In the genomic region with DNA sequence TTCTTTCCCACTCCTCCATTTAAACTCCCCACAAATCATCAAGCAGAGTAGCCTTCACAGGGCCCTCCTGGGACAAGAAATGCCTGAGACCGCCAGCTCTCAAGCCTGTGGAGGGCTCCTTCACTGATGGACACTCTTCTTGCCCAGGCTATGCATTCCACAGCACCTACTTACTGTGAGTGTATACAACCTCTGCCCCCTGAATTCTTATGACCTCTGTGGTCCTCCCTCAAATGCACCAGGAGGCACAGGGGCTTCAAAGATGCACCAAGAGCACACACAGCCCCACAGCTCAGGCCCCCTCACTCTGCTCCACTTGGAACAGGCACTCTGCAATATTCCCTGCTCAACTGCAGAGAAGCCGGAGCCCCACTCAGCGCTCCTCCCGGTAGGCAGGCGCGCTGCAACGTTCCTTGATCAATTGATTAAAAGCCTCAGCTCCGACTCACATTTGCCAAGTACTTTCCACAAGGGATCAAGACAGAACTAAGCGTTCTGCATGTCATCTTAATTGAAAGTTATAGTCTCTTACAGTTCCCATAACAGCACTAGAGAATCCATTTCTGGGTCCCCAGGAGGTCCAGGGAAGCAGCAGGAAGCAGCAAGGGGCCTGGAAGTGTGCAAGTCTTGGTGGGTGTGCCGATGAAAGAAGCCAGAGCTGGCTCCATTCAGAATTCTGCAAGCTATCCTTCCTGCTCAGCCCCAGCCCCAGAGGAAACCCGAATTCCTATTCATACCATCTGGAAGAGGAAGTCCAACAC, we compare ENCODE assay signal across 10 mouse cellular contexts. TPM values are rescaled to one million over a fixed set of nuclear protein-coding genes. Genes with fewer than 3 reads are reported as not detected.
DNase-seq lines count a peak whose midpoint lies in the region; ATAC-seq and TF ChIP-seq lines count a peak whose summit lies in the region.
"Had no signal": no experiment of that assay in that cellular context is flagged by ENCODE, and none has a peak within 500 bp of the region (broad histone marks: within the 10 kb centered on the region; RNA-seq: fewer than 3 reads in every experiment).

No protein-coding gene starts in this region.

- ATAC-seq in midbrain, embryonic 14.5 days (ENCODE audit: low FRiP score, low TSS enrichment) = no peak

- H3K27ac ChIP-seq in hindbrain, embryonic 10.5 days = peak overlapping the region; percentile 81
- peak overlapping the region; percentile 56 for H3K27ac ChIP-seq in midbrain, embryonic 14.5 days (replicated peaks; ENCODE audit: low read depth, low read length)
- no peak overlapping the region for H3K27ac ChIP-seq in thymus, adult 2 months (ENCODE audit: control insufficient read depth, insufficient read depth, low read length)

- H3K4me2 ChIP-seq in midbrain, embryonic 14.5 days (ENCODE audit: low read length) = peak overlapping the region; percentile 43

- TF ChIP-seq CTCF in thymus, adult 2 months (IDR thresholded peaks at IDR 0.05; ENCODE audit: borderline replicate concordance, control insufficient read depth, extremely low read depth, insufficient read depth, low read length, poor library complexity) = no peak

- no peak overlapping the region for H3K9ac ChIP-seq in midbrain, embryonic 14.5 days (replicated peaks; ENCODE audit: low read length)

- H3K4me3 ChIP-seq in hindbrain, embryonic 10.5 days = peak overlapping the region; percentile 36
- no peak overlapping the region for H3K4me3 ChIP-seq in midbrain, embryonic 14.5 days (replicated peaks; ENCODE audit: low read depth, low read length)
- H3K4me3 ChIP-seq in thymus, adult 2 months (ENCODE audit: control insufficient read depth, insufficient read depth, low read length) = no peak overlapping the region
- H3K4me3 ChIP-seq: myocyte had no signal

- WGBS in hindbrain, embryonic 10.5 days = 3% methylated on average over 11 of the region's 11 CpGs
- 1% methylated on average over 11 of the region's 11 CpGs for WGBS in midbrain, embryonic 14.5 days
- 23% methylated on average over 11 of the region's 11 CpGs for WGBS in thymus, adult 2 months

- peaks cover 91% of the 10 kb centered on the region for H3K4me1 ChIP-seq in hindbrain, embryonic 10.5 days (replicated peaks)
- H3K4me1 ChIP-seq in midbrain, embryonic 14.5 days (ENCODE audit: control insufficient read depth, insufficient read depth, low read length) = peaks cover 30% of the 10 kb centered on the region
- no peaks in the 10 kb centered on the region; the same call in none of the 2 replicates for H3K4me1 ChIP-seq in thymus, adult 2 months (replicated peaks; ENCODE audit: control insufficient read depth, insufficient read depth, low read length)

- no peaks in the 10 kb centered on the region for H3K9me3 ChIP-seq in hindbrain, embryonic 10.5 days
- H3K9me3 ChIP-seq in midbrain, embryonic 14.5 days (ENCODE audit: control insufficient read depth, low read length) = no peaks in the 10 kb centered on the region

- TF ChIP-seq POLR2A in thymus, adult 2 months (IDR thresholded peaks at IDR 0.05; ENCODE audit: control insufficient read depth, extremely low read depth, insufficient read depth, low read length, poor library complexity) = no peak

- DNase-seq in heart, adult 11 months = peak; percentile 92
- DNase-seq in heart, adult 9 months (ENCODE audit: low spot score in 2 of 2) = no peak
- peak; percentile 54 for DNase-seq in embryo, embryonic 10 days (ENCODE audit: low spot score)
- peak; percentile 49 for DNase-seq in hindbrain, embryonic 10.5 days (ENCODE audit: low spot score)
- DNase-seq in midbrain, embryonic 14.5 days = peak; percentile 76
- no peak for DNase-seq in thymus, postnatal 36 days
- DNase-seq in frontal cortex, postnatal 14 days (ENCODE audit: low spot score in 2 of 2) = no peak
- DNase-seq in thymus, adult 2 months = no peak
- DNase-seq: cerebellum, adult 8-10 months had no signal

- H3K36me3 ChIP-seq in hindbrain, embryonic 10.5 days = no peaks in the 10 kb centered on the region
- H3K36me3 ChIP-seq in midbrain, embryonic 14.5 days (ENCODE audit: control insufficient read depth, insufficient read depth, low read length) = no peaks in the 10 kb centered on the region
- no peaks in the 10 kb centered on the region for H3K36me3 ChIP-seq in thymus, adult 2 months (ENCODE audit: control insufficient read depth, insufficient read depth, low read length)

- H3K27me3 ChIP-seq in hindbrain, embryonic 10.5 days (ENCODE audit: insufficient read depth, poor library complexity, severe bottlenecking) = peaks cover 73% of the 10 kb centered on the region
- H3K27me3 ChIP-seq in midbrain, embryonic 14.5 days (ENCODE audit: control insufficient read depth, insufficient read depth, low read length) = peaks cover 21% of the 10 kb centered on the region
- no peaks in the 10 kb centered on the region; the same call in 1 of the 2 replicates for H3K27me3 ChIP-seq in thymus, adult 2 months (ENCODE audit: control insufficient read depth, insufficient read depth, low read length)

RNA-seq across cellular contexts. Expression of a gene that starts 10.0 kb away (rescaled TPM):
- polyA plus RNA-seq in hindbrain, embryonic 10.5 days (2016; fragmentation: Nextera tagmentation; extraction: Ambion mirVana) = 13.9 and 14.7 TPM in 2 replicates
- 5.9 and 7.8 TPM in 2 replicates for polyA plus RNA-seq in midbrain, embryonic 14.5 days (2014; fragmentation: Nextera tagmentation; extraction: Ambion mirVana)
- 9.7 and 10.6 TPM in 2 replicates for polyA plus RNA-seq in thymus, adult 2 months (2012; rRNA removed)

Comparison
In these comparisons a context has a peak if more than half of its experiments do, and no peak if none do; other contexts are left out.
1. DNase-seq: peak in heart, adult 11 months (single experiment), embryo, embryonic 10 days (single experiment), hindbrain, embryonic 10.5 days (single experiment) and midbrain, embryonic 14.5 days (single experiment); none in heart, adult 9 months (0 of 2), thymus, postnatal 36 days (0 of 2), frontal cortex, postnatal 14 days (0 of 2) and thymus, adult 2 months (single experiment).